Mouse (Mus musculus) brain, adult 2 months (tissue): Measurements from ENCODE around the gene Olfr1259.
"Not testable (repeated sequence)": the region's sequence is repeated elsewhere in the genome, so short reads cannot be mapped to it uniquely, and the experiment has no call there.

Experiments used
- DNase-seq: peaks from one replicate; pipeline ENCODE4 v3.0.0; 2011; ENCODE audit warnings: low read depth, low spot score

The Olfr1259 gene

GRCm38 (mm10) chr2:89948564-89948963, at the start of gene Olfr1259:
Gene Olfr1259 (minus strand): TSS chr2:89948664.
- DNase-seq = no peak

GRCm38 (mm10) chr2:89990921-89991320, 42.5 kb upstream of the Olfr1259 start, which contains the start of gene Olfr1261:
Gene Olfr1261 (plus strand): TSS chr2:89991221.
- DNase-seq = no peak

GRCm38 (mm10) chr2:89977709-89978108, 29.2 kb upstream of the Olfr1259 start:
- DNase-seq = no peak

GRCm38 (mm10) chr2:89974184-89974583, 25.7 kb upstream of the Olfr1259 start, which contains the start of gene Olfr1260:
Gene Olfr1260 (plus strand): TSS chr2:89974340.
- DNase-seq = peak; percentile 63

GRCm38 (mm10) chr2:89927009-89927408, 21.5 kb downstream of the Olfr1259 start, which contains the start of gene Olfr1258:
Gene Olfr1258 (plus strand): TSS chr2:89927309.
- no peak for DNase-seq

- not testable (repeated sequence) for DNase-seq
Measured at GRCm38 (mm10) chr2:89912616-89913015, 35.8 kb downstream of the Olfr1259 start.
